Mouse (Mus musculus) hindbrain, embryonic 12.5 days (tissue): ENCODE results near the gene Tmem198b. TPM values are rescaled to one million over a fixed set of nuclear protein-coding genes. Genes with fewer than 3 reads are reported as not detected.
A peak's percentile ranks its signal among the peaks of the same experiment; 100 is the strongest.

Experiments
- ATAC-seq: fragments of 200-750 bp; cut with Nextera tagmentation; 2 replicates; pipeline ENCODE4 v1.8.0; 2017; ENCODE audit warnings: moderate TSS enrichment; ENCODE audit not compliant: low FRiP score
- H3K27ac ChIP-seq: fragments of 300-500 bp; sonication (generic); 2 replicates; pipeline ENCODE4 v1.5.1; 2016; ENCODE audit warnings: mild to moderate bottlenecking
- H3K27me3 ChIP-seq: fragments of 300-500 bp; sonication (generic); 2 replicates; pipeline ENCODE4 v1.6.1; 2016; ENCODE audit warnings: mild to moderate bottlenecking
- H3K36me3 ChIP-seq: fragments of 300-500 bp; sonication (generic); 2 replicates; pipeline ENCODE4 v1.6.1; 2016; ENCODE audit warnings: mild to moderate bottlenecking
- H3K4me1 ChIP-seq: fragments of 300-500 bp; sonication (generic); 2 replicates; pipeline ENCODE4 v1.6.1; 2016
- H3K4me2 ChIP-seq: fragments of 300-500 bp; sonication (generic); replicated peaks from 2 replicates; pipeline ENCODE4 v1.6.1; 2016; ENCODE audit warnings: mild to moderate bottlenecking
- H3K4me3 ChIP-seq: fragments of 300-500 bp; sonication (generic); 2 replicates; pipeline ENCODE4 v1.5.1; 2016; ENCODE audit warnings: mild to moderate bottlenecking
- H3K9ac ChIP-seq: fragments of 300-500 bp; sonication (generic); 2 replicates; pipeline ENCODE4 v1.6.1; 2016; ENCODE audit warnings: mild to moderate bottlenecking, moderate library complexity
- H3K9me3 ChIP-seq: fragments of 300-500 bp; sonication (generic); replicated peaks from 2 replicates; pipeline ENCODE4 v1.6.1; 2016; ENCODE audit warnings: mild to moderate bottlenecking
- WGBS: fragments of 180-500 bp; shearing (Covaris S2); methylation state at CpG from one replicate; pipeline ENCODE4 v1.1.7; 2016; 5-methylcytosine and 5-hydroxymethylcytosine counted together
- polyA plus RNA-seq: library from polyadenylated mRNA; unstranded; fragments of >200 nt; fragmentation: Nextera tagmentation; extraction: Ambion mirVana; gene quantifications from 2 replicates; pipeline ENCODE4 v1.2.1, GENCODE M21; 2016

Gene Tmem198b
- polyA plus RNA-seq, 1 experiment from 2014 or later: 21.4 TPM

DNA sequence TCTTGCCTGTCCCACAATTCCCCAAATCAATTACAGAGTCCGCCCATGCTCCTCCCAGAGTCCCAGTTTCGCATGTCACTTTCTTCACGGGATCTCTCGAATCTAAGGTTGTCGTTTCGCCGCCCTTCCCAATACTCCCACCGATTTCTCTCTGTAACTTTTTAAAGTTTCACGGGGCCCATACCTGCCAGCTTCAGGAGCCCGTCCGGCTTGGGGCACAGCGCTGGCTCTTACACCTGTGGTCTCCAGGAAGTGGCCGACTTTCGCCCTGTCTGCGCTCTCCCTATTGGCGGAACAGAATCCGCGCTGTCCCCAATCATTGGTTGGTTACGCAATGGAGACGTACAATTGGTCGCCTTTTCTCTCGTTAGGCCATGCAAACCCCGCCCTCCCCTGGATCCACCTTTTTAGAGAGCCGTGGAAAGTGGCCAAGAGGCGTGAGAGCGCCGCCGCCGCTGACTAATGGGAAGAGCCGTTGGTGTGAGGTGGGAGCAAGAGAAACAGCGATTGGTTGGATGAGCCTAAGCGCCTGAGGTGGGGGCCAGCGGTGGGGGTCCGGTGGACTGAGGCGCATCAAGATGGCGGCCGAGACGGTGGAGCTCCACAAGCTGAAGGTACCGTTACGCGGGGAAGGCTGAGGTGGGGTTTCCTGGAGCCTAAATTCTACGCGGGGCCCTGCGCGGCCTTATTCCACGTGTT is 17.3 kb upstream of the Tmem198b start, which contains the start of gene Ormdl2:
Ormdl2 (minus strand) TSS at position 288 of the 699 bp plus-strand sequence.
- ATAC-seq: peak; percentile 100
- Histone ChIP-seq H3K36me3 (peaks cover 42% of the 10 kb centered on the region), H3K4me2 (peak within 1 kb of the TSS; percentile 75), H3K9ac (peak within 1 kb of the TSS; percentile 77), H3K4me3 (peak within 1 kb of the TSS; percentile 81), H3K27me3 (no peaks in the 10 kb centered on the region), H3K9me3 (no peaks in the 10 kb centered on the region), H3K4me1 (peaks cover 18% of the 10 kb centered on the region), H3K27ac (peak within 1 kb of the TSS; percentile 62; the same call in 1 of the 2 replicates)
- under 1% methylated on average over 46 of the region's 46 CpGs for WGBS

DNA sequence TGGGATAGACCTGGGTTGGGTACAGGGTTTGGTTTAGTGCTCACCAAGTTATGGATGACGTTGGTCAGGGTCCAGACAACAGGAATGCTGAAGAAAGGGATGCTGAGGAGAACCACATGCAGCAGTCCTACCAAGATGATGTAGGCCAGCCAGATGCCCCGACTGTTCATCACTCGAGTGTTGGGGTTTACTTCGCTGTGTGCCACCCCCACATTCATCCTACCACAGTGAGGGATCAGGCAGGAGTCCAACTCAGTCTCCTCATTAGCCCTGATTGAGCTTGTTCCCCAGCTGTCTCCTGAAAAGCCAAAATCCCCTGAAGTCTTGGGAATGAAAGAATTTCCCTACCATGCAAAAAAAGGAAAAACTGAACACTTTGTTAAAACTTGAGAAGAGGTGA is 16.0 kb upstream of the Tmem198b start:
- Histone ChIP-seq H3K4me2 (no peak overlapping the region), H3K36me3 (peaks cover 49% of the 10 kb centered on the region), H3K9me3 (no peaks in the 10 kb centered on the region), H3K9ac (no peak overlapping the region), H3K27me3 (no peaks in the 10 kb centered on the region), H3K27ac (no peak overlapping the region), H3K4me3 (no peak overlapping the region), H3K4me1 (peaks cover 18% of the 10 kb centered on the region)
- WGBS: 91% methylated on average over 4 of the region's 4 CpGs
- ATAC-seq: no peak

DNA sequence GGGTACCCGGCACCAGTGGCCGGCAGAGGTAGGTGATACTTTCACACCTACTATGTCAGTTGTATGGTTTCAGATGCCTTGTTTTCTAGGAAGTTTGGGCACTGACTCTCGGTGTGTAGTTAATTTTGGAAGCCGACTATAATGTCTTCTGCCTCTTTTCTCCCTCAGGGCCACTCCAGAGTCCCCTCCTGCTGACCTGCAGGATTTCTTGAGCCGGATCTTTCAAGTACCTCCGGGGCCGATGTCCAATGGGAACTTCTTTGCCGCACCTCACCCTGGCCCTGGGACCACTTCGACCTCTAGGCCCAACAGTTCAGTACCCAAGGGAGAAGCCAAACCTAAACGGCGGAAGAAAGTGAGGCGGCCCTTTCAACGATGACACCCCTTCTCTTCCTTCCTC is 12.9 kb upstream of the Tmem198b start, which contains the start of gene Sarnp:
Sarnp (plus strand) TSS at position 301 of the 400 bp plus-strand sequence.
- Histone ChIP-seq H3K27me3 (no peaks in the 10 kb centered on the region), H3K4me2 (no peak within 1 kb of the TSS), H3K4me3 (no peak within 1 kb of the TSS), H3K4me1 (peaks cover 7% of the 10 kb centered on the region), H3K36me3 (peaks cover 64% of the 10 kb centered on the region), H3K27ac (no peak within 1 kb of the TSS), H3K9me3 (no peaks in the 10 kb centered on the region), H3K9ac (no peak within 1 kb of the TSS)
- WGBS: 92% methylated on average over 13 of the region's 13 CpGs
- no peak for ATAC-seq

DNA sequence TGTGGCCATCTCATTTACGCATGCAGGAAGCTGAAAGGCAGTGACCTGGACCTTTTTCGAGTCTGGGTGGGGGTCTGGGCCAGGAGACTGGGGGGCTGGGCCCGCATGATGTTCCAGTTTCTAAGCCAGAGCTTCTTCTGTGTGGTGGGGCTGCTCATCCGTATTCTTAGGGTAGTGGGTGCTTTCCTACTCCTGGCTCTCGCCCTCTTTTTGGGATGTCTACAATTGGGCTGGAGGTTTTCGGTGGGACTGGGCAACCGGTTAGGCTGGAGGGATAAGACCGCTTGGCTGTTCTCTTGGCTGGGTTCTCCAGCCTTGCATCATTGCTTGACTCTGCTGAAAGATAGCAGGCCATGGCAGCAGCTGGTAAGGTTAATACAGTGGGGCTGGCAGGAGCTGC is 2.8 kb upstream of the Tmem198b start:
- no peak for ATAC-seq
- WGBS: 95% methylated on average over 8 of the region's 8 CpGs
- Histone ChIP-seq H3K4me1 (peaks cover 51% of the 10 kb centered on the region), H3K9ac (peak overlapping the region; percentile 61), H3K4me2 (peak overlapping the region; percentile 65), H3K4me3 (peak overlapping the region; percentile 79), H3K36me3 (peaks cover 13% of the 10 kb centered on the region), H3K27me3 (no peaks in the 10 kb centered on the region), H3K9me3 (no peaks in the 10 kb centered on the region), H3K27ac (no peak overlapping the region)

DNA sequence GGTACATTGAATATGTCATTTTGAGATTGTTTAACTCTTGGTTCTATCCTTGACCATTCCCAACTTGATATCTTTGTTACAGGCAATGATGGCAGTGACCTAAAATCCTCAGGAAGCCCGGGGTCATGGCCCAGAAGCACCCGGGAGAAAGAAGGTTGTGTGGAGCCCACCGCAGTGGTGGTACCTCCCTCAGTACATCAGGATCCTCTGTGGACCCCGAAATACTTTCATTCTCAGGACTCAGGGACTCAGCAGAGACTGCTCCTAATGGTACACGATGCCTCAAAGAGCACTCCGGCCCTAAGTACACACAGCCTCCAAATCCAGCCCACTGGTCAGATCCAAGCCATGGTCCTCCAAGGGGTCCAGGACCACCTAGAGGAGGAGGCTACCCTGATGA is 1.9 kb upstream of the Tmem198b start:
- 0 out of 2 replicates have a peak overlapping the region, but pooled peaks have one; percentile 97 for H3K27ac ChIP-seq
- H3K9ac ChIP-seq: peak overlapping the region; percentile 61
- H3K4me1 ChIP-seq: peaks cover 51% of the 10 kb centered on the region
- no peak for ATAC-seq
- WGBS: 56% methylated on average over 6 of the region's 6 CpGs
- H3K27me3 ChIP-seq: no peaks in the 10 kb centered on the region
- H3K4me2 ChIP-seq: peak overlapping the region; percentile 65
- H3K4me3 ChIP-seq: peak overlapping the region; percentile 79
- no peaks in the 10 kb centered on the region for H3K9me3 ChIP-seq
- peaks cover 16% of the 10 kb centered on the region for H3K36me3 ChIP-seq

DNA sequence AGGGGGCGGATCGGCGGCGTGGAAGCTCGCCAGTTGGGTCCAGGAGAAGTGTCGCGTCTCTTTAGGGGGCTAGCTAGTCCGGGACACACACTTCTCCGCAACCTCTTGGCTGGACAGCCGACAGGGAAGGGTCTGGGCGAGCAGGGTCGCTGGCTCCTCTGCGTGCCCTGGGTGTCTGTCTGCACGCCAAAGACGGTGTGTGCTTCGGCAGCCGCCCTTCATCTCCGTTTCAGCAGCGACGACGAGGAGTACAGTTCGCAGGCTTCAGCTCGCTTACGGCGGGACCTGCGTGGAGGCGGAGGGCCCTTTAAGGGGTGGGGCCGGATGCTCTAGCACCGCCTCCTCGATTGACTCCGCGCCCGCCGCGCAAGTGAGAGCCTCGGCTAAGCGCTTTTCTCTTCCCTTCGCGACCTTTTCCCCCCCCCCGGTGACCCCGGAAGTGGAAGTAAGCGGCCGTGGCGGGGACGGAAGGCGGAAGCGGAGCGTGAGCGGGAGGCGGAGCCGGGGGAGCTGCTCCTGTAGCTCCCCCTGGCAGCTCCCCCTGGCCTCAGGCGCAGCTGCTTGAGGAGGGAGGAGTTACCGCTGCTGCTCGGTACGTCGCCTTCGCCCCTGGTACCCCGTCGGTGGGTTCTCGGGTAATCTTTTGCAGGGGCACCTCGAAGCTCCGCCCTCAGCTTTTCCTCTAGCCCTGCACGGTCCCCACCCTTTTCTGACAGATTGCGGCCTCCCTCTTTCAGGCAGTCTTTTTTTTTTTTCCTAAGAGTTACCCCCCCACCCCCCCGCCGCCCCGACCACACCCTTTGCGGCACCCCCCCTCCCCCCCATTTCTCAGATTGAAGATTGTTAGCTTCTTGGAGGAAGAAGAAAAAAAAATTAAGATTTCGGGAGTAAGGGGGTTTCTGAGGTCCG is 1.2 kb upstream of the Tmem198b start:
- Histone ChIP-seq H3K9me3 (no peaks in the 10 kb centered on the region), H3K9ac (peak overlapping the region; percentile 89), H3K4me1 (peaks cover 51% of the 10 kb centered on the region), H3K4me3 (peak overlapping the region; percentile 79), H3K27ac (peak overlapping the region; percentile 97), H3K36me3 (peaks cover 20% of the 10 kb centered on the region), H3K4me2 (peak overlapping the region; percentile 65), H3K27me3 (no peaks in the 10 kb centered on the region)
- ATAC-seq: peak; percentile 92
- WGBS: under 1% methylated on average over 69 of the region's 70 CpGs

DNA sequence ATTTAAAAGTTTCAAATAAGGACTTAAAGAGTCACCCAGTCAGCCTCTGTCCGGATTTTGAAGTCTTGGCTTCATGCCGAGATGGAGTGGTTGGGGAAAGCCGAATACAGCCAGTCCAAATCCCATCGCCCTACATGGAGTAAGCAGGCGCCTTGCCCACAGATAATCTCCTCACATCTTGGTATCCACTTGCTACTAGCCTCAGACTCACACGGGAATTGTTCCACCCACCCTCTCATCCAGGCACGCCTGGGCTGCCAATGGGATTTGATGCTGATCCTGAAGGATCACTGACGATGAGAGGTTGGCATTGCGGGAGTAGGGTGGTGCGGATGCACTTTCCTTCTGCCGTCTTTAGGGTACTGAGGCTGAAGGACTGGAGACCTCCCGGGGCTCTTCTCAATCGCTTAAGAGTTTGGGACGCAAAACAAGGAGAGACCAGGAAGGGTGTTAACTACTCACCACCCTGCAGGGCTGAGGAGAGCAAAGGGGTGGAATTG is 349 bp downstream of the Tmem198b start, which contains the start of gene Dnajc14:
Dnajc14 (plus strand) TSS at position 292 of the 500 bp plus-strand sequence.
- Histone ChIP-seq H3K9ac (peak within 1 kb of the TSS; percentile 89), H3K4me2 (peak within 1 kb of the TSS; percentile 65), H3K27me3 (no peaks in the 10 kb centered on the region), H3K4me1 (peaks cover 41% of the 10 kb centered on the region), H3K9me3 (no peaks in the 10 kb centered on the region), H3K36me3 (peaks cover 24% of the 10 kb centered on the region), H3K27ac (peak within 1 kb of the TSS; percentile 97), H3K4me3 (peak within 1 kb of the TSS; percentile 79)
- ATAC-seq: peak; percentile 20
- WGBS: 1% methylated on average over 14 of the region's 14 CpGs

DNA sequence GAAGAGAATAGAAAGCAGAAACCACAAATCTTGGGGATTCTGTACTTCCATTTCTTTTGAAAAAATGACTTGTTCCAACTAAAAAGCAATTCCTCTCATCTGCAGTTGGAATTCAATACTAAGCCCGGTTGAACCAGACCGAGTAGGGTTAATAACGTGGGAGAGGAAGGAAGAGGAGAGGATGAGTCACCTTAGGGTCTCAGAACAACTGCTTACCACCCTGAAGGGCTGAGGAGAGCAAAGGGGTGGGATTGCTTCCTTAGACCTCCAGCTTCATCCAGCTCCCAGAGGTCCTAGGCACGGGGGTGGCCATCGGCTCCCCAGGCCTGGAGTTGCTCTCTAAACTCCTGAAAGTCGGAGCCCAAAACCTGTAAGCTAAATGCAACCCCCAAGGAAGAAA is 809 bp downstream of the Tmem198b start:
- no peak for ATAC-seq
- Histone ChIP-seq H3K27me3 (no peaks in the 10 kb centered on the region), H3K36me3 (peaks cover 24% of the 10 kb centered on the region), H3K4me1 (peaks cover 37% of the 10 kb centered on the region), H3K4me3 (peak overlapping the region; percentile 79), H3K27ac (peak overlapping the region; percentile 97; the same call in 1 of the 2 replicates), H3K9me3 (no peaks in the 10 kb centered on the region), H3K9ac (peak overlapping the region; percentile 89), H3K4me2 (peak overlapping the region; percentile 65)
- WGBS: 16% methylated on average over 6 of the region's 6 CpGs

DNA sequence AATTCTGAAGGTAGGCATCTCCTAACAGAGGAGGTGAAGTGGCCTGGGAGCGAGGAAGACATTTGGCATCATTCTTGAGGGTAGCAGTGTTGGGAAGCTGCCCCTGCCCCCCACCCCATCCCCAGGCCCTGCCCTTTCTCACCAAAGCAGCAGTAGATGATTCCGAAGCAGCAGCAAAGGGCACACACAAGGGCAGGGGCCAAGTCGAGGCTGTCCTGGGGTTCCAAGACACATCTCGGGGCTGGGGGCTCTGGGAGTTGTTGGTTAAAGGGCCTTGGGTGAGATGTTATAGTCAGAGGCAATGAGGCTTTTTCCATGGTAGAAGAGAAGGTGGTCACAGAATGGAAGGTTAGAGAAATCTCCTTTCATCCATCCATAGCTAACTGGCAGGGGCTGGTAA is 1.2 kb downstream of the Tmem198b start:
- Histone ChIP-seq H3K4me2 (peak overlapping the region; percentile 65), H3K27me3 (no peaks in the 10 kb centered on the region), H3K36me3 (peaks cover 23% of the 10 kb centered on the region), H3K9ac (0 out of 2 replicates have a peak overlapping the region, but pooled peaks have one; percentile 33), H3K4me3 (peak overlapping the region; percentile 79; the same call in 1 of the 2 replicates), H3K27ac (no peak overlapping the region), H3K4me1 (peaks cover 33% of the 10 kb centered on the region), H3K9me3 (no peaks in the 10 kb centered on the region)
- ATAC-seq: no peak
- 62% methylated on average over 4 of the region's 4 CpGs for WGBS

DNA sequence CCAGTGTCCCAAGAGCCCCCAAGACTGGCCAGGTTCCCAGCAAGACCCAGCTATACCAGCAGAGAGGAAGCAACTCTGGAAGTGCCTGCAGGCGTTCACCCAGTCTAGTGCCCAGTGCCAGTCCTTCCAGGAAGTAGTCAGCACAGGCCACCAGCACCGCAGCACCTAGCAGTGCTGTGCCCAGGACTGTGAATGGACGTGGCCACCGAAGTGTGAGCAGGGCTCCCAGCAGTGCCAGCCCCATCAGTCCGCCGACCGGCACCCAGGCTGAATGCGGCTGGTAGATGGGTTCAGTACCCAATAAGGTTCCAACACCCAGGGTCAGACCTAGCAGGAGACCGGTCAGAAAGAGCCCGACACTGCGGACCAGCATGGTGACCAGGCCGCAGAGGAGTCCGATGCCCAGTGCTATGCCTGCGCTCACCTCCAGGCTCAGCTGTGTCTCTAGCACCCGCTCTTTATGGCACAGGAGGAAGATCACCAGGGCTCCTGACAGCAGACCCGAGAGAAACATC is 2.1 kb downstream of the Tmem198b start:
- H3K4me3 ChIP-seq: no peak overlapping the region
- H3K27me3 ChIP-seq: no peaks in the 10 kb centered on the region
- H3K9me3 ChIP-seq: no peaks in the 10 kb centered on the region
- H3K27ac ChIP-seq: no peak overlapping the region
- ATAC-seq: no peak
- no peak overlapping the region for H3K4me2 ChIP-seq
- H3K9ac ChIP-seq: peak overlapping the region; percentile 9; the same call in 1 of the 2 replicates
- 89% methylated on average over 16 of the region's 16 CpGs for WGBS
- H3K4me1 ChIP-seq: peaks cover 23% of the 10 kb centered on the region
- peaks cover 24% of the 10 kb centered on the region for H3K36me3 ChIP-seq

DNA sequence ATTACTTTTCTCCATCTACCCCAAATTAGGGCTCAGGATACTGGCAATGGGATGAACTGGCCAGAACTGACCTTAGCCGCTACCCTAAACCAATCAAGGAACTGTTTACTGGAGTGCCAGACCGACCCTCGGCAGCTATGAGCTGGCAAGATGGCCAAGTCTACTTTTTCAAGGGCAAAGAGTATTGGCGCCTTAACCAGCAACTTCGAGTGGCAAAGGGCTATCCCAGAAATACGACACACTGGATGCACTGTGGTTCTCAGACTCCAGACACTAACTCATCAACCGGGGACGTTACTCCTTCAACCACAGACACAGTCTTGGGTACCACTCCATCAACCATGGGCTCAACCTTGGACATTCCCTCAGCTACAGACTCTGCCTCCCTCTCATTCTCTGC is 5.5 kb downstream of the Tmem198b start:
- Histone ChIP-seq H3K36me3 (peaks cover 21% of the 10 kb centered on the region), H3K4me1 (peaks cover 11% of the 10 kb centered on the region), H3K4me3 (no peak overlapping the region), H3K27ac (no peak overlapping the region), H3K27me3 (no peaks in the 10 kb centered on the region), H3K9me3 (no peaks in the 10 kb centered on the region), H3K9ac (no peak overlapping the region), H3K4me2 (no peak overlapping the region)
- no peak for ATAC-seq
- 95% methylated on average over 8 of the region's 8 CpGs for WGBS

DNA sequence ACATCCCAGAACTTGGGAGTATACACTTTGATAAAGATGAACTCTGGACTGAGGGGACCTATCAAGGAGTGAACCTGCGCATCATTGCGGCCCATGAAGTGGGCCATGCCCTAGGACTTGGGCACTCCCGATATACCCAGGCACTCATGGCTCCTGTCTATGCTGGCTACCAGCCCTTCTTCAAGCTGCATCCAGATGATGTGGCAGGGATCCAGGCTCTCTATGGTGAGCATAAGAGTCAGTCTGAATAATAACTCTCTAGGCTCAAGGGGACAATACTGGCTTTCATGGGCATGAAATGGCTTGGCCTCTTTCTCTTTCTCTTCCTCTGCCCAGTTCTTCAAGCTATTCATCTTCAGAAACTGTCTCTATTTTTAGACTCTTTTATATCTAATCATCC is 8.6 kb downstream of the Tmem198b start:
- Histone ChIP-seq H3K9ac (no peak overlapping the region), H3K4me2 (no peak overlapping the region), H3K4me1 (no peaks in the 10 kb centered on the region), H3K36me3 (peaks cover 15% of the 10 kb centered on the region; the same call in 1 of the 2 replicates), H3K9me3 (no peaks in the 10 kb centered on the region), H3K4me3 (no peak overlapping the region), H3K27ac (no peak overlapping the region), H3K27me3 (no peaks in the 10 kb centered on the region)
- ATAC-seq: no peak
- WGBS: 100% methylated on average over 3 of the region's 3 CpGs
